Mouse (Mus musculus) kidney, embryonic 14.5 days (tissue): ENCODE measurements at regions not wholly inside any gene's neighbourhood (a gene's known extent, or its start where the extent isn't known, plus 50 kb on each side); places are given as distances from the start of the nearest gene placed in this dataset.
A peak's percentile ranks its signal among the peaks of the same experiment; 100 is the strongest.

Experiments
- ATAC-seq: fragments of 200-750 bp; cut with Nextera tagmentation; 2 replicates; pipeline ENCODE4 v1.8.0; 2017; ENCODE audit warnings: moderate number of reproducible peaks, mild to moderate bottlenecking, moderate TSS enrichment, moderate library complexity; ENCODE audit not compliant: low FRiP score, low TSS enrichment
- H3K27ac ChIP-seq: fragments of 300-500 bp; sonication (generic); 2 replicates; pipeline ENCODE4 v1.5.1; 2014; ENCODE audit warnings: low read depth, mild to moderate bottlenecking, low read length, moderate library complexity, mixed read lengths
- H3K27me3 ChIP-seq: fragments of 300-500 bp; sonication (generic); 2 replicates; pipeline ENCODE4 v1.6.1; 2014; ENCODE audit warnings: mild to moderate bottlenecking, low read length; ENCODE audit not compliant: control insufficient read depth, insufficient read depth
- H3K36me3 ChIP-seq: fragments of 300-500 bp; sonication (generic); 2 replicates; pipeline ENCODE4 v1.6.1; 2014; ENCODE audit warnings: low read length, mixed read lengths; ENCODE audit not compliant: control insufficient read depth, insufficient read depth
- H3K4me1 ChIP-seq: fragments of 300-500 bp; sonication (generic); 2 replicates; pipeline ENCODE4 v1.6.1; 2014; ENCODE audit warnings: low read length, mixed read lengths; ENCODE audit not compliant: control insufficient read depth, insufficient read depth
- H3K4me2 ChIP-seq: fragments of 300-500 bp; sonication (generic); replicated peaks from 2 replicates; pipeline ENCODE4 v1.6.1; 2014; ENCODE audit warnings: low read depth, mild to moderate bottlenecking, low read length
- H3K4me3 ChIP-seq: fragments of 300-500 bp; sonication (generic); 2 replicates; pipeline ENCODE4 v1.5.1; 2014; ENCODE audit warnings: mild to moderate bottlenecking, low read length
- H3K9ac ChIP-seq: fragments of 300-500 bp; sonication (generic); 2 replicates; pipeline ENCODE4 v1.6.1; 2014; ENCODE audit warnings: low read depth, mild to moderate bottlenecking, low read length, moderate library complexity
- H3K9me3 ChIP-seq: fragments of 300-500 bp; sonication (generic); 2 replicates; pipeline ENCODE4 v1.6.1; 2016; ENCODE audit warnings: low read length; ENCODE audit not compliant: control insufficient read depth
- WGBS: fragments of 180-500 bp; shearing (Covaris S2); extraction: QIAGEN DNeasy Blood & Tissue Kit; methylation state at CpG from one replicate; pipeline ENCODE4 v1.1.7; 2014; 5-methylcytosine and 5-hydroxymethylcytosine counted together

DNA sequence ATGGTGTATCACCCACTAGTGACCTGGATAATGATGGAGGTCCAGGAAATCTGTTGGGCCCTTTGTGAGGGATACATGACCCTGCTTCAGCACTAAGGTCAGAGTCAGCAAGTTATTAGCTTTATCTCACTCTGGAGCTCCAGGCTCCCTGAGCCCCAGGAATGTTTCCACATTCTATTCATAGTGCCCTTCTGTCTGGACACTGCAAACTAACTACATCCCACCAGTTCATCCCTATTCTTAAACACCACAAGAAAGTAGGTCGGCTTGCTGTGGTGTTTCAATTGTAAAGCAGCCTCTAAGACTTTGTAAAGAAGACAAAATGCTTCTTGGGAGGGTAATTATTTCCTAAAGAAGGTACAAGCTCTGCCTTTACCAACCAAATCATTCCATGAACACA lies 138.2 kb upstream of the Rims1 start:
- H3K4me1 ChIP-seq: no peaks in the 10 kb centered on the region
- H3K9ac ChIP-seq: no peak overlapping the region
- H3K4me3 ChIP-seq: no peak overlapping the region
- no peak for ATAC-seq
- no peaks in the 10 kb centered on the region for H3K36me3 ChIP-seq
- H3K27ac ChIP-seq: no peak overlapping the region
- H3K4me2 ChIP-seq: no peak overlapping the region
- no peaks in the 10 kb centered on the region for H3K9me3 ChIP-seq
- H3K27me3 ChIP-seq: no peaks in the 10 kb centered on the region
- WGBS: 89% methylated on average over 1 of the region's 1 CpGs

DNA sequence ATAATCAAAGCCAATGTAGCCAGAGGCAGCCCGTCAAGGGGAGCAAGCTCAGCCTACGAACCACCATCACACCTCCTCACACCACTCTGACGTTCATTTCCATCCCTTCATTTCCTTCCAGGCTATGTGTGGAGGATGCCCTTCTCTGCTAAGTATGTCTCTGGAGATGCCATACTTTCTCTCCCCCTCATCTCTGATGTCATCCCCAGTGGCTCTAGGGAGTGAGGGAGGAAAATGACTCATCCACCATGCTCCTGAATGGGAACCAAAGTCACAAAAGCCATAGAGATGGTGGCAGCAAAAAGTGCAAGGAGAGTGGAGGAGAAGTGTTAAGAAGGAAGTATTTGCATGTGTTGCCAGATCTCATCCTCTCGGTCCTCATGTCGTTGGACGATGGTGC lies 134.0 kb upstream of the Rims1 start:
- no peak overlapping the region for H3K9ac ChIP-seq
- WGBS: 84% methylated on average over 6 of the region's 6 CpGs
- no peaks in the 10 kb centered on the region for H3K27me3 ChIP-seq
- no peaks in the 10 kb centered on the region for H3K36me3 ChIP-seq
- no peak overlapping the region for H3K27ac ChIP-seq
- ATAC-seq: no peak
- H3K4me1 ChIP-seq: no peaks in the 10 kb centered on the region
- H3K9me3 ChIP-seq: no peaks in the 10 kb centered on the region
- no peak overlapping the region for H3K4me2 ChIP-seq
- no peak overlapping the region for H3K4me3 ChIP-seq

DNA sequence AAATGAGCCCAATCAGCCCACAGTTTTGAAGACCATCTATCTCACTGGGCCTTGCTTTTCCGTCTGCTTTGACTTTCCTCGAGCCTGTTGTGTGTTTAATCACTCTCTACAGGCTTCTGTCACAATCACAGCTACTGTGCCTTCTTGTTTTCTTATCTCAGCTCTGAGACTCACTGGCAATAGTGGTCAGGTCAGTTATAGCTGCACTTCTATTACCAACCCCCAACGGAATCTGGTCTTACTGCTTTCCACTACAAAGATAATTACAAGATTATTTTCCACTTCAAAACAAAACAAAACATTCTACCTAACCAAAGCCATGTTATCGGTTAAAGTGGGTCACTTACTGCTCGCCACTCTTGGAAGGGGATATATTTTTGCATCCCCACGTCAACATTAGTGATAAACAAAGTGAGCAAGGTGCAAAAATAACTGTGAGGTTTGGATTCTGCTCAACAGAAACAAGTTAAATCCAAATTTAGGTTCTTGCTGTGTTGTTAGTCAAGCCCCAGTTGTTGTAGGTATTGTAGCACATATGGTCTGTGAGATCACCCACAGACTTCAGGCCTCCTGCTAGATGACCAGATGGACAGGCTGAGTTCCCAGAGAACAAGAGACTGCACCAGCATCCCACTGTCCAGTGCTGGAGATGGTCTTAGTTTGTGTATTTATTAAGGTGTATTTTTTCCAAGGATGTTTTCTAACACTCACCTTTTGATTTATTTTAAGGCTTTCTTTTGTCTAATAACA lies 125.5 kb upstream of the Rims1 start:
- H3K4me1 ChIP-seq: no peaks in the 10 kb centered on the region
- WGBS: 77% methylated on average over 6 of the region's 6 CpGs
- H3K36me3 ChIP-seq: no peaks in the 10 kb centered on the region
- no peaks in the 10 kb centered on the region for H3K27me3 ChIP-seq
- no peak for ATAC-seq
- no peaks in the 10 kb centered on the region for H3K9me3 ChIP-seq
- no peak overlapping the region for H3K4me2 ChIP-seq
- H3K9ac ChIP-seq: no peak overlapping the region
- H3K4me3 ChIP-seq: no peak overlapping the region
- no peak overlapping the region for H3K27ac ChIP-seq

DNA sequence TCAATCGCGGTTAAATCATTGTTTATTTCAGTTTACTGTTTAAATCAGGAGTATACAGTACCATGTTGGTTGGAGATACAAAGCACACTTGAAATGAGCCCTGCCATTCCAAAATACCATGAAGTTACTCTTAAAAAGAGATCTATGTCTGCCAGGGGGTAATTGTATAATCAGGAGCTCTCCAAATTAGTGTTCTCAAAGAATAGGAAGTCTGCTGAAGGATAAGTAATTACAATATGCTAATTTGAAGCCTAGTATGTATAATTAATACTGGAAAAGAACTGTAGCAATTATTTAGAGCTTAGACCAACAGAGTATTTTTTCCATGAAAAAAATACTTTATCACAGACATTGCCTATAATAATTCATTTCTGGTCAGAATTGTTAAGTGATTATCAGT lies 97.2 kb upstream of the Rims1 start:
- H3K27ac ChIP-seq: no peak overlapping the region
- H3K4me1 ChIP-seq: no peaks in the 10 kb centered on the region
- WGBS: 97% methylated on average over 2 of the region's 2 CpGs
- H3K4me2 ChIP-seq: no peak overlapping the region
- H3K9ac ChIP-seq: no peak overlapping the region
- no peaks in the 10 kb centered on the region for H3K9me3 ChIP-seq
- ATAC-seq: no peak
- no peaks in the 10 kb centered on the region for H3K27me3 ChIP-seq
- no peak overlapping the region for H3K4me3 ChIP-seq
- no peaks in the 10 kb centered on the region for H3K36me3 ChIP-seq

DNA sequence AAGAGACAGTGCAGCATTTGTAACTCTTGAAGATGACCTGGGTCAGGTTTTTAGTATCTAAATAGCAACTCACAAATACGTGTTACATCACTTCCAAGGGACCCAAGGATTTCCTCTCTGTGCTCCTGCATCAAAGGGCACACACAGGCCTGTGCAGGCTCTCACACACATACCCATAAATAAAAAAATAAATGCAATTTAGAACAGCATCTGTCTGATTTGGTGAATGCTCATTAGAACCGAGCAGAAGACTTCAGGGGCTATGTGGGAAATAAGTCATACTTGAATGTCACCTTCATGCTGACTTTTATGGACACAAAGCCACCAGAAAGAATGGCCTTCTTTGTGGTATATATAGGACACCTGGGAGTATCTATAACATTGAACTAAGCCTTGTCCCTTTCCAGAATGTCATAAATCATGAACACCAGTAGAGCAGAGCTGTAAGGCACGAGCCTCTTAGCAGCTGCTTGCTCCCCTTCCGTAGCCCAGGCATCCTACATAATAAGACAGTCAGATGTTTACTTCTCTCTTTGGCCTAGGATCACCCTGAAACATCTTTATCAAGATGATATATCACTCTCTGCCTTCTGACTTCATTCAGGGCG lies 95.3 kb upstream of the Rims1 start:
- Histone ChIP-seq H3K27ac (no peak overlapping the region), H3K36me3 (no peaks in the 10 kb centered on the region), H3K4me2 (no peak overlapping the region), H3K27me3 (no peaks in the 10 kb centered on the region), H3K9ac (no peak overlapping the region), H3K4me1 (no peaks in the 10 kb centered on the region), H3K9me3 (no peaks in the 10 kb centered on the region), H3K4me3 (no peak overlapping the region)
- no peak for ATAC-seq
- 47% methylated on average over 5 of the region's 5 CpGs for WGBS

DNA sequence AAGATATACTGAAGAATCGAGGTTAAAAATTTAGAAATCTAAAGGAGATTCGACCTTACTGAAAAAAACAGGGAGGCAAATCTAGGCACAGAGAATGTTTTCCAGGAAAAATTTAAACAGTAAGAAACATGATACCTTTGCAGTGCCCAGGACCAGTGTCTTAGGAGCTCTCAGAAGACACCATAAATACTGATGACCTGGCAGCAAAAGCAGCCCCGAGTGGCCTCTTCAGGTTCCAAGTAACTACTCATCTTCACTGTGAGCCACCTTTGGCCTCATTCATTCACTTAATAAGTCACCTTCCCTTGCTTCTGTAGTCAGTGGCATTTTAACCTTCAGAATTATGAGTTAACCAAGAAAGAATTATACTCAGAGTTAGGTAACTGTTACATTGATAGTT lies 89.3 kb upstream of the Rims1 start:
- Histone ChIP-seq H3K9ac (no peak overlapping the region), H3K27ac (no peak overlapping the region), H3K4me3 (no peak overlapping the region), H3K36me3 (no peaks in the 10 kb centered on the region), H3K4me1 (no peaks in the 10 kb centered on the region), H3K27me3 (no peaks in the 10 kb centered on the region), H3K9me3 (no peaks in the 10 kb centered on the region), H3K4me2 (no peak overlapping the region)
- 38% methylated on average over 3 of the region's 3 CpGs for WGBS
- peak; percentile 66; the same call in 1 of the 2 replicates for ATAC-seq

DNA sequence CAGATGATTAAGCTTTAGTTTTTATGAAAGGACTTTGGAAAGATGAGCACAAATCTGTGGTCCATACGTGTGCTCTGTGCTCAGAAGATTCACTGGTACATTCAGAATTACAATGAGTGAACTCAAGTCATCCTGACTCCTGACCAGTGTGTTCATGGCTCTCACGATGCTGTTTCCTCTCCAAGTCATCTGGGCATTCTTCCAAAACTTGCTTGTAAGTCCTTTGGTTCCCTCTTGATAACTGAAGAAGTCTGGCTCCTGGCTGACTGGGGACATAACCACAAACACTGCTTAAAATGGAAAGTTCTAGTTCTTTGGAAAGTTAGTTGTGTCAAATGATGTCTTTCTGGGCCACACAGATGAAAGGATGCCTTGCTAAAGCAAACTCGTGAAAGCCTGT lies 57.2 kb upstream of the Rims1 start:
- H3K4me3 ChIP-seq: no peak overlapping the region
- no peaks in the 10 kb centered on the region for H3K4me1 ChIP-seq
- H3K9me3 ChIP-seq: no peaks in the 10 kb centered on the region
- H3K27ac ChIP-seq: no peak overlapping the region
- WGBS: 77% methylated on average over 3 of the region's 3 CpGs
- no peak overlapping the region for H3K4me2 ChIP-seq
- H3K27me3 ChIP-seq: no peaks in the 10 kb centered on the region
- H3K36me3 ChIP-seq: no peaks in the 10 kb centered on the region
- no peak for ATAC-seq
- H3K9ac ChIP-seq: no peak overlapping the region
